Mouse (Mus musculus) C2C12 (cell line): ENCODE data around the gene Zfp513. TPM values are rescaled to one million over a fixed set of nuclear protein-coding genes. Genes with fewer than 3 reads are reported as not detected.

ENCODE experiments used
- H3K27me3 ChIP-seq: one replicate; pipeline ENCODE4 v1.6.1; 2011; ENCODE audit not compliant: control insufficient read depth, insufficient read depth, insufficient read length
- H3K36me3 ChIP-seq: one replicate; pipeline ENCODE4 v1.6.1; 2011; ENCODE audit not compliant: control insufficient read depth, insufficient read depth
- H3K4me3 ChIP-seq: one replicate; pipeline ENCODE4 v1.5.1; 2011; ENCODE audit warnings: mild to moderate bottlenecking, control low read depth; ENCODE audit not compliant: poor library complexity, insufficient read depth, severe bottlenecking
- H3K79me2 ChIP-seq: one replicate; pipeline ENCODE4 v1.6.1; 2011; ENCODE audit not compliant: control insufficient read depth, insufficient read depth
- H3K79me3 ChIP-seq: one replicate; pipeline ENCODE4 v1.6.1; 2011; ENCODE audit warnings: low read depth, control low read depth
- H3ac ChIP-seq: one replicate; pipeline ENCODE3; 2011; ENCODE audit warnings: low read depth; ENCODE audit not compliant: control insufficient read depth, insufficient read length
- CTCF ChIP-seq: IDR thresholded peaks from one replicate; pipeline ENCODE4 v1.5.1; 2011; ENCODE audit not compliant: control insufficient read depth, insufficient read depth, insufficient read length
- FOSL1 ChIP-seq: IDR thresholded peaks from one replicate; pipeline ENCODE4 v1.8.0; 2011; ENCODE audit warnings: mild to moderate bottlenecking, low read length; ENCODE audit not compliant: poor library complexity, insufficient read depth, severe bottlenecking
- MAX ChIP-seq: IDR thresholded peaks from one replicate; pipeline ENCODE4 v1.6.1; 2011; ENCODE audit warnings: mild to moderate bottlenecking, control low read depth
- MYOD1 ChIP-seq: IDR thresholded peaks from one replicate; pipeline ENCODE4 v1.6.1; 2011; ENCODE audit warnings: low read depth; ENCODE audit not compliant: control insufficient read depth, insufficient read length
- MYOG ChIP-seq: IDR thresholded peaks from one replicate; pipeline ENCODE4 v1.6.1; 2011; ENCODE audit not compliant: control insufficient read depth, insufficient read length; ENCODE audit errors: extremely low read depth
- USF1 ChIP-seq: IDR thresholded peaks from one replicate; pipeline ENCODE4 v1.6.1; 2011; ENCODE audit warnings: low read depth, mild to moderate bottlenecking, control low read depth, moderate library complexity
- polyA plus RNA-seq: library from polyadenylated mRNA; unstranded; fragments of >200 nt; fragmentation: generic; extraction: Trizol; gene quantifications from one replicate; pipeline ENCODE4 v1.2.1, GENCODE M21; 2012; ENCODE audit warnings: missing spikeins

The Zfp513 gene
- polyA plus RNA-seq, 1 experiment, result 20.9 TPM

GRCm38 (mm10) chr5:31194486-31195485, 7.3 kb downstream of the Zfp513 start:
- peaks cover 72% of the 10 kb centered on the region for H3K36me3 ChIP-seq
- H3K4me3 ChIP-seq, result no peak overlapping the region
- no peaks in the 10 kb centered on the region for H3K27me3 ChIP-seq
- H3ac ChIP-seq, result no peak overlapping the region
- H3K79me2 ChIP-seq, result peaks cover 40% of the 10 kb centered on the region
- TF ChIP-seq USF1 (no peak), MYOG (no peak), FOSL1 (no peak), CTCF (no peak), MAX (no peak), MYOD1 (no peak)
- H3K79me3 ChIP-seq, result peaks cover 20% of the 10 kb centered on the region

DNA sequence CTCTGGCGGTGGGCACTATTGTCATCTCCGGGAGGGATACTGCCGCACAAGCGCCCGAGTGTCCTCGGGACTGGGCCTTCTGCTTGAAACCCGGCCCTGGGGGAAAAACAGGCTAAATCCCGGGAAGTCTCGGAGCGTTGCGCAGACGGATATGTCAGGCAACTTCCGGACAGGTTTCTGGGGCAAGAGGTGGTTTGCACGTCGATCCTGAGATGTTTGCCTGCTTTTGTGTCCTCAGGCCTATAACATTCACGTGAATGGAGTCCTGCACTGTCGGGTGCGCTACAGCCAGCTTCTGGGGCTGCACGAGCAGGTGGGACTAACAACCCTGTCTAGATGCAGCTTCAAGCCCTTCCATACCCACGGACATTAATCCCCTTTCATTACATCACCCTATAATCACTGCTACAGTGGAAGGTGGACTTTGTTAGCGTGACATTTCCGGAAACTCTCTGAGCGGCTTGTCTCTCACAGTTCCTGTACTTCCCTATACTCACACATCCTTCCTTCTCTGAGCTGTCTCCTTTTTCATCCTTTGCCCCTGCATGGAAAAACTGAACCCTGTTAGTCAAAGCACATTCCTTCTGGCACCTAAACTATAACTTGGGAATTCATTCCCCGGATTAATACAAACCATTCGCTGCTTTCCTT, 8.3 kb downstream of the Zfp513 start:
- Histone ChIP-seq H3K4me3 (peak overlapping the region; percentile 90), H3K79me3 (peaks cover 19% of the 10 kb centered on the region)
- TF ChIP-seq MAX (no peak), MYOG (no peak)

GRCm38 (mm10) chr5:31192939-31193630, 9.0 kb downstream of the Zfp513 start, which contains the start of the genes Snx17 and Eif2b4:
TSS of gene Snx17 (plus strand) at chr5:31193227.
TSS of gene Eif2b4 (minus strand) at chr5:31193430.
- peak within 1 kb of the TSS; percentile 90 for H3K4me3 ChIP-seq
- peaks cover 65% of the 10 kb centered on the region for H3K36me3 ChIP-seq
- TF ChIP-seq CTCF (peak; percentile 91), MAX (peak; percentile 16), FOSL1 (no peak)

More for the DNA sequence above, 8.3 kb downstream of the Zfp513 start:
- peaks cover 40% of the 10 kb centered on the region for H3K79me2 ChIP-seq
- H3K36me3 ChIP-seq, result peaks cover 71% of the 10 kb centered on the region
- H3ac ChIP-seq, result peak overlapping the region; percentile 75
- H3K27me3 ChIP-seq, result no peaks in the 10 kb centered on the region

DNA sequence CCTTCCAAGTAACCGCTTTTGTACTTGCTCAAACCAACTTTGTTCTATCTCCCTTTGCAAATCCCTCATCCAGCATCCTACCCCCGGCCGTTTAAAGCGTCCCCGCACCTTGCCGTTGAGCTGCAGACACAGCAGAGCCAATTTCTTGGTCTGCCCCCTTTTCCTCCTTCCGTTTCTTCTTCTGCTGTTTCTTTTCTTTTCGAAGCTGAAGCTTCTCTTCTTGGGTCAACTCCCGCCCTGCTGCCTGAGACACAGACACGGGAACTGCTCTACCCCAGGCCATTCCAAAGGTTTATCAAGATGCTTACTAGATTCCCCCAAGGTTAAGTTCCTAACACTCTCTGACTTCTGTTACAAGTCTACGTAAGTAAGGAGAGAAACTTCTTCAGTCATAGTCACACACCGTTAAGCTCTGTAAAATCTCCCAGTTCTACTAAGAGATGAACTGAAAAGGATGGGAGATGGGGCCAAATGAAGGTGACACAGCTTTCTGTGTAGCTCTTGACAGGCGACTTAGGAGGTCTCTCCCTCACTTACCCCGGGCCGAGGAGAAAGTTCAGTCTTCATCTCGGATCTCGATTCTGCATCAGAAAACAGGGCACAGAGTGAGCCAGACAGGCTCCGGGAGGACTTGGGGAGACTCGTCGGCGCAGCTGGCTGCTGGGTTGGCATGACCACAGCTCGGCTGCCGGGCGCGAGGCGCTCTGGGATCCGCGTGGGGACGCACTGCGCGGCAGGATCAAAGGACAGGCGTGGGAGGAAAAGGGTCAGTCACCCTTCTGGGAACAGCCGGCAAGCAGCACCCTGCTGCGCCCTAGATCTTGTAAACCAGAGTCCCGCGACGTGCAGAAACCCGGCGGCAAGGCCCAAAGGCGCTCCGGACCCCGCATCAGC, 9.8 kb downstream of the Zfp513 start:
- Histone ChIP-seq H3K79me2 (peaks cover 40% of the 10 kb centered on the region), H3K36me3 (peaks cover 64% of the 10 kb centered on the region), H3K4me3 (peak overlapping the region; percentile 90), H3K79me3 (peaks cover 19% of the 10 kb centered on the region), H3K27me3 (no peaks in the 10 kb centered on the region), H3ac (peak overlapping the region; percentile 77)
- no peak for TF ChIP-seq MAX
- TF ChIP-seq USF1, result no peak
- TF ChIP-seq MYOD1, result peak; percentile 9

More at GRCm38 (mm10) chr5:31192939-31193630, 9.0 kb downstream of the Zfp513 start, which contains the start of the genes Snx17 and Eif2b4:
- Histone ChIP-seq H3K27me3 (no peaks in the 10 kb centered on the region), H3ac (peak within 1 kb of the TSS; percentile 77), H3K79me2 (peaks cover 40% of the 10 kb centered on the region), H3K79me3 (peaks cover 19% of the 10 kb centered on the region)

- H3K79me2 ChIP-seq, result peaks cover 39% of the 10 kb centered on the region
- TF ChIP-seq CTCF, result no peak
- TF ChIP-seq FOSL1, result no peak
- no peak for TF ChIP-seq USF1
- no peak for TF ChIP-seq MYOD1
- H3K79me3 ChIP-seq, result peaks cover 19% of the 10 kb centered on the region
- no peak overlapping the region for H3ac ChIP-seq
- no peaks in the 10 kb centered on the region for H3K27me3 ChIP-seq
- H3K4me3 ChIP-seq, result no peak overlapping the region
- H3K36me3 ChIP-seq, result peaks cover 51% of the 10 kb centered on the region
Observed at GRCm38 (mm10) chr5:31190201-31190600, 11.9 kb downstream of the Zfp513 start.
